Mouse (Mus musculus): ENCODE data around the gene Il22ra2. TPM values are rescaled to one million over a fixed set of nuclear protein-coding genes. Genes with fewer than 3 reads are reported as not detected.

Gene Il22ra2
- polyA plus RNA-seq, 1 experiment from 2014 or later, result 0.11 TPM

DNA sequence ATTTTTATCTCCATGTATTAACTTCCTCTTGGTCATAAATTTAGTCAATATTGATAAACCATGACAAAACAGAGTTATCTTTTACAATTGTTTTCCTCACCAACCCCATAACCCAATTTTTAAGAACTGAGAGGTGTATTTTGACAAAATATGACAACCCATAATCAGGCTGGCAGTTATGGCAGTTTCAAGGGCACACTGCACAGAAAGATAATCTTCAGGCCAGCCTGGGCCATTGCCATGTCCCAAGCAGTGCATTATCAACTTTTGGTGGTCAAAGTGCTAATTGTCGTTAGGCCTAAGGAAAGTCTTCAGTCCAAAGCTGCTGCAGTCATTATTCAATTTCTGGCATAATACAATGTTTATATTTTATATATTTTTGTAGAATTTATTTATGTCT, 37.0 kb upstream of the Il22ra2 start:
- ATAC-seq (ENCODE audit: low read depth) (no peak), DNase-seq (ENCODE audit: low spot score) (no peak)
- Histone ChIP-seq H3K36me3 (ENCODE audit: control insufficient read depth, insufficient read depth, low read length) (no peaks in the 10 kb centered on the region), H3K27ac (replicated peaks; ENCODE audit: low read depth, low read length) (no peak overlapping the region), H3K9me3 (ENCODE audit: control insufficient read depth, low read length) (no peaks in the 10 kb centered on the region), H3K9ac (ENCODE audit: low read depth, low read length) (no peak overlapping the region), H3K4me1 (ENCODE audit: control insufficient read depth, insufficient read depth, low read length) (no peaks in the 10 kb centered on the region; the same call in 1 of the 2 replicates), H3K4me2 (ENCODE audit: low read depth, low read length) (no peak overlapping the region), H3K4me3 (ENCODE audit: low read depth, low read length) (no peak overlapping the region), H3K27me3 (replicated peaks; ENCODE audit: control insufficient read depth, insufficient read depth, low read length) (no peaks in the 10 kb centered on the region)
- WGBS, result 87% methylated on average over 1 of the region's 1 CpGs

DNA sequence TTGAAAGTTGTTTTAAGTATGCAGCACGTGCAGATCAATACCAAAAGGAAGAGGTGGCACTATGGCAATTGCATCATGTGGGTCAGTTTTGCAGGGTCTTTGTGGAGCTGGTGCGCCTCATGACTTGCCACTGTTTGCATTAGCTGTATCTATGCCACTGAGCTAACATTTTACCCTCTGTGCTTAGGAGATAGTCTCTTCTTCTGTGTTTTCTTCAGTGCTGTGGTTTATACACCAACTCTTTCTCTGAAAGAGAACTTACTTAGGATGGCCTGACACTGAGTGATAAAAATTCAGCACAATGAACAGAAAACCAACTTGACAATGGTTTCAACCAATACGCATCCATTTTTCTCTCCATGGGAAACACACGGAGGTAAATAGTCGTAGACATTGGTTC, 35.9 kb upstream of the Il22ra2 start:
- Histone ChIP-seq H3K9me3 (ENCODE audit: control insufficient read depth, low read length) (no peaks in the 10 kb centered on the region), H3K27ac (replicated peaks; ENCODE audit: low read depth, low read length) (no peak overlapping the region), H3K36me3 (ENCODE audit: control insufficient read depth, insufficient read depth, low read length) (no peaks in the 10 kb centered on the region), H3K9ac (ENCODE audit: low read depth, low read length) (no peak overlapping the region), H3K4me1 (ENCODE audit: control insufficient read depth, insufficient read depth, low read length) (no peaks in the 10 kb centered on the region; the same call in 1 of the 2 replicates), H3K4me3 (ENCODE audit: low read depth, low read length) (no peak overlapping the region), H3K4me2 (ENCODE audit: low read depth, low read length) (no peak overlapping the region), H3K27me3 (replicated peaks; ENCODE audit: control insufficient read depth, insufficient read depth, low read length) (no peaks in the 10 kb centered on the region)
- DNase-seq (ENCODE audit: low spot score) (no peak), ATAC-seq (ENCODE audit: low read depth) (no peak)
- WGBS, result 94% methylated on average over 5 of the region's 5 CpGs

DNA sequence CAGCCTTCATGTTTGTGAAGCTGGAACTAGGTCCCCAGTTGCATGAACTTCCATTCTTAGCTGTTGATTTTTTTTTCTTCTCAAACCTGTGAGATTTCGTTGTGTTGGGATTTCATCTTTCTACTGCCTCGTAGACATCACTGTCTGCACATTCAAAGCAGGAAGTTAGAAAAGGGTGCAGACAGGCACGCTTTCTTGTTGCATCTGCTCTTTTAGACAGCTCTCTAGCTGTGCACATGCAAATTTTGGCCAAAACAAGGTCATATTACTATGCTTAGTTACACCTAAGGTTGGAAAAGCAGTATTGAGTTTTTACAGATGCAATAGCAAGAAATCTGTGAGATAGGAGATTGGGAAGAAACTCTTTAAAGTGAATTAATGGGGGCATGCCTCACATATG, 34.5 kb upstream of the Il22ra2 start:
- WGBS, result 80% methylated on average over 3 of the region's 3 CpGs
- H3K4me1 ChIP-seq (ENCODE audit: control insufficient read depth, insufficient read depth, low read length), result no peaks in the 10 kb centered on the region; the same call in 1 of the 2 replicates
- H3K27ac ChIP-seq (replicated peaks; ENCODE audit: low read depth, low read length), result no peak overlapping the region
- no peaks in the 10 kb centered on the region for H3K9me3 ChIP-seq (ENCODE audit: control insufficient read depth, low read length)
- H3K4me2 ChIP-seq (ENCODE audit: low read depth, low read length), result no peak overlapping the region
- H3K27me3 ChIP-seq (replicated peaks; ENCODE audit: control insufficient read depth, insufficient read depth, low read length), result no peaks in the 10 kb centered on the region
- H3K4me3 ChIP-seq (ENCODE audit: low read depth, low read length), result no peak overlapping the region
- H3K9ac ChIP-seq (ENCODE audit: low read depth, low read length), result no peak overlapping the region
- H3K36me3 ChIP-seq (ENCODE audit: control insufficient read depth, insufficient read depth, low read length), result no peaks in the 10 kb centered on the region
- no peak for DNase-seq (ENCODE audit: low spot score)
- no peak for ATAC-seq (ENCODE audit: low read depth)

DNA sequence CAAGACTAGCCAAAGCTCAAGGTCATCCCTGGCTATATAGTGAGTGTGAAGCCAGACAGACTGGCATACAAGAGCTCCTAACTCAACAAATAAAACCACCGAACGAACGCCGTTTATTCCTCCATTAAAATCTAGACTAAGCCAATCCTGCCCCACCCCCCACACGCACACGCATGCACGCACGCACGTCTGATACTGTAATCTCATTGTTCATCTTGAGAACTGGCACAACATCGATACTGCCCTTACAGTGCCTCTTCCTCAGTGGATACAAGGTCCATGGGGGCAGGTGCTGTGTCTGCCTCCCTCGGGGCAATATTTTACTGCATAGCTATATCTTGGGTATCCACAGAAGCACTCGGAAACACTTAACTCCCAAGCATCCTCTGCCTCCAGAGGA, 32.2 kb upstream of the Il22ra2 start:
- Histone ChIP-seq H3K36me3 (ENCODE audit: control insufficient read depth, insufficient read depth, low read length) (no peaks in the 10 kb centered on the region), H3K27ac (replicated peaks; ENCODE audit: low read depth, low read length) (no peak overlapping the region), H3K9ac (ENCODE audit: low read depth, low read length) (no peak overlapping the region), H3K4me1 (ENCODE audit: control insufficient read depth, insufficient read depth, low read length) (peaks cover 20% of the 10 kb centered on the region), H3K4me2 (ENCODE audit: low read depth, low read length) (no peak overlapping the region), H3K4me3 (ENCODE audit: low read depth, low read length) (no peak overlapping the region), H3K9me3 (ENCODE audit: control insufficient read depth, low read length) (no peaks in the 10 kb centered on the region), H3K27me3 (replicated peaks; ENCODE audit: control insufficient read depth, insufficient read depth, low read length) (no peaks in the 10 kb centered on the region)
- ATAC-seq (ENCODE audit: low read depth) (no peak), DNase-seq (ENCODE audit: low spot score) (no peak)
- 87% methylated on average over 12 of the region's 12 CpGs for WGBS

DNA sequence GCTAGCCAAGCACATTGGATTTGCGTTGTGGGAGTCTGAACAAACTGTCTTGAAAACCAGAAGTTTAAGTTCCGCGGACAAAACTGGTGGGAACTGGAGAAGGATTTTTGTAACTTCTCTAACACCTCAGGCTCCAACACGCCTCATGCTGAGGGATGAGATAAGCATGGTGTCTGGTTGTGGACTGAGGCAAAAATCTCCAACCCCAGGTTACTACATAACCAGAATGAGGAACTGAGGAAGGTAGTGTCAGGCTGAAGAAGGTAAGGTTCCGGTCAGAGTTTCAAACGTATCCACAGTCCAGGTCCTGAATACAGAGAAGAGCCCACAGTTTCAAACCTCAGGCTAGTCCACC, 30.5 kb upstream of the Il22ra2 start:
- Histone ChIP-seq H3K4me2 (ENCODE audit: low read depth, low read length) (peak overlapping the region; percentile 69), H3K27ac (replicated peaks; ENCODE audit: low read depth, low read length) (peak overlapping the region; percentile 28; the same call in 1 of the 2 replicates), H3K4me3 (ENCODE audit: low read depth, low read length) (peak overlapping the region; percentile 62), H3K9me3 (ENCODE audit: control insufficient read depth, low read length) (no peaks in the 10 kb centered on the region), H3K27me3 (replicated peaks; ENCODE audit: control insufficient read depth, insufficient read depth, low read length) (no peaks in the 10 kb centered on the region), H3K36me3 (ENCODE audit: control insufficient read depth, insufficient read depth, low read length) (no peaks in the 10 kb centered on the region), H3K4me1 (ENCODE audit: control insufficient read depth, insufficient read depth, low read length) (peaks cover 20% of the 10 kb centered on the region), H3K9ac (ENCODE audit: low read depth, low read length) (no peak overlapping the region)
- DNase-seq (ENCODE audit: low spot score) (no peak), ATAC-seq (ENCODE audit: low read depth) (no peak)
- 27% methylated on average over 6 of the region's 6 CpGs for WGBS

DNA sequence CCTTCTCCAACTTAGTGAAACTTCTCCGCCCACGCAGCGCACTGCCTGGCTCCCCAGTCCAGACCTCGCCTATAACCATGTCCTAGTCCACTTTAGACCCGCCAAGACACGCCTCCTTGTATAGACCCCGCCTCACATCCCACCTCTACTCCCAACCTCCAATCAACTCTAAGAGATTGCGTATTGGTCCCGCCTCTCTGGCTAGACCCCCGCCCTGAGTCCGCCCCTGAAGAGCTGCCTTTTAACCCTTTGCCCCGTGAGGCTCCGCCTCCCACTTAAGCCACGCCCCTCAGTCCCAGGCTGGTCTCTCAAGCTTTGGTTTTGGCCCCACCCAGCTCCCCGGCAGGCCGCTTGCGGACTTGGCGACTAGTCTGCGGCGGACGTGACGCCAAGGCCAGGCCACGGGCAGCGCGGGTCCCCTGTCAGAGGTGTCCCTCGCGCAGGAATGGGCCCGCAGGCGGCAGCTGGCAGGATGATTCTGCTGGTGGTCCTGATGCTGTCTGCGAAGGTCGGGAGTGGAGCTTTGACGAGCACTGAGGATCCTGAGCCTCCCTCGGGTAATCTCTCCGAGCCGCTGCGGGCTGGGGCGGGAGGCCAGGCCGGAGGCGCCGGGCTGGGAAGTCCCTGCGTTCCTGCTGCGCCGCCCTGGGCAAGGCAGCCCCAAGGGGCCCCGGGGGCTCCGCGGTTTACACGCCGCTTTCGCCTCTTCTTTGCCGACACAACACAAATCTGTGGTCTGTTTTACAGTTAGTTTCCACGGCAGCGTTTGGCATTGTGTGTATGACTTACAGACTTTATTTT, 30.0 kb upstream of the Il22ra2 start, which contains the start of gene Ifngr1:
Gene Ifngr1, plus strand, starts transcription at position 309 of the 801 bp plus-strand sequence.
- peak within 1 kb of the TSS; percentile 80 for H3K27ac ChIP-seq (replicated peaks; ENCODE audit: low read depth, low read length)
- peak within 1 kb of the TSS; percentile 62 for H3K4me3 ChIP-seq (ENCODE audit: low read depth, low read length)
- peaks cover 20% of the 10 kb centered on the region for H3K4me1 ChIP-seq (ENCODE audit: control insufficient read depth, insufficient read depth, low read length)
- no peaks in the 10 kb centered on the region for H3K27me3 ChIP-seq (replicated peaks; ENCODE audit: control insufficient read depth, insufficient read depth, low read length)
- DNase-seq (ENCODE audit: low spot score), result peak; percentile 98
- H3K9me3 ChIP-seq (ENCODE audit: control insufficient read depth, low read length), result no peaks in the 10 kb centered on the region
- under 1% methylated on average over 43 of the region's 52 CpGs for WGBS
- H3K4me2 ChIP-seq (ENCODE audit: low read depth, low read length), result peak within 1 kb of the TSS; percentile 69
- peak; percentile 99 for ATAC-seq (ENCODE audit: low read depth)
- H3K9ac ChIP-seq (ENCODE audit: low read depth, low read length), result peak within 1 kb of the TSS; percentile 78
- no peaks in the 10 kb centered on the region for H3K36me3 ChIP-seq (ENCODE audit: control insufficient read depth, insufficient read depth, low read length)

DNA sequence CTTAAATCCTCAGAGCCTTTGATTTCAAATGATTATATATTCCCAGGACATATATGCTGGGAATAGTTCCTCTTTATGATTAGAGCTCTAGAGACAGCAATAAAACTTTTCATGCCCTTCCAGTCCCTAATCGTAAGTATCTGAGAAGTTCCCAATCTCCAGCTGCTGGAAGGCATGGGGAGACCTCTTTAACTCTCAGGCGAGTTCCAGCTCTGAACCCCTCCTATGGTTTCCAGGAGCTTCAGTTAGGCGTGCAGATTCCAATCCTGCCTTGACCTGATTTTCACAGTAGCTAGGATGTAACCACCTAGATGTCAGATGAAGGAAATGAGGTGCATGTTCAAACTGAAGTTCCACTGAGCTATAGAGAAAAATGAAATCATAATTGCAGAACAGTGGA, 29.2 kb upstream of the Il22ra2 start:
- H3K4me2 ChIP-seq (ENCODE audit: low read depth, low read length), result peak overlapping the region; percentile 69
- no peak for ATAC-seq (ENCODE audit: low read depth)
- H3K4me1 ChIP-seq (ENCODE audit: control insufficient read depth, insufficient read depth, low read length), result peaks cover 20% of the 10 kb centered on the region
- 8% methylated on average over 3 of the region's 3 CpGs for WGBS
- peak overlapping the region; percentile 78 for H3K9ac ChIP-seq (ENCODE audit: low read depth, low read length)
- no peaks in the 10 kb centered on the region for H3K36me3 ChIP-seq (ENCODE audit: control insufficient read depth, insufficient read depth, low read length)
- no peak for DNase-seq (ENCODE audit: low spot score)
- no peaks in the 10 kb centered on the region for H3K9me3 ChIP-seq (ENCODE audit: control insufficient read depth, low read length)
- H3K27ac ChIP-seq (replicated peaks; ENCODE audit: low read depth, low read length), result peak overlapping the region; percentile 80
- no peaks in the 10 kb centered on the region for H3K27me3 ChIP-seq (replicated peaks; ENCODE audit: control insufficient read depth, insufficient read depth, low read length)
- peak overlapping the region; percentile 62 for H3K4me3 ChIP-seq (ENCODE audit: low read depth, low read length)

DNA sequence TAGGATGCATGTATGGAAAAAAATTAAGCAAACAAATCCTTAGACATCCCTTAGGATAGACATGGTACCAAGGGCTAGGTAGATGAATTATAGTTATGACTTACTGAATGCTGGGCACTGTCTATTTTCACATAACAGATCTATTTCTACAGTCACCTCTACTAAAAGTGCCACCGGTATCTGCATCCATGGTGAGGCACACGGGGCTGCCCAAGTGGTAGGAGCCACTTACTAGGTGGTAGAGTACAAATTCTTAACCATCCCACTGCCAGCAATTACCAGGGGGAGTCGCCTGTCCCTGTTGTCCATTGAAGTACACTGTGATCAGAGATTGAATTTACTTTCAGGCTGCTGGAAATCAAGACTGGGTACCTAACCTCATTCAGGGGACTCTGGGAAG, 28.5 kb upstream of the Il22ra2 start:
- H3K4me3 ChIP-seq (ENCODE audit: low read depth, low read length), result no peak overlapping the region
- no peak overlapping the region for H3K9ac ChIP-seq (ENCODE audit: low read depth, low read length)
- peak overlapping the region; percentile 69 for H3K4me2 ChIP-seq (ENCODE audit: low read depth, low read length)
- 0 out of 2 replicates have a peak, but pooled peaks cover under 1% of the 10 kb centered on the region for H3K36me3 ChIP-seq (ENCODE audit: control insufficient read depth, insufficient read depth, low read length)
- H3K4me1 ChIP-seq (ENCODE audit: control insufficient read depth, insufficient read depth, low read length), result peaks cover 20% of the 10 kb centered on the region
- no peak for DNase-seq (ENCODE audit: low spot score)
- ATAC-seq (ENCODE audit: low read depth), result no peak
- no peaks in the 10 kb centered on the region for H3K9me3 ChIP-seq (ENCODE audit: control insufficient read depth, low read length)
- WGBS, result 88% methylated on average over 3 of the region's 3 CpGs
- H3K27ac ChIP-seq (replicated peaks; ENCODE audit: low read depth, low read length), result no peak overlapping the region
- no peaks in the 10 kb centered on the region for H3K27me3 ChIP-seq (replicated peaks; ENCODE audit: control insufficient read depth, insufficient read depth, low read length)
